Mouse (Mus musculus) forebrain, embryonic 11.5 days (tissue): ENCODE results near the gene Nf2. TPM values are rescaled to one million over a fixed set of nuclear protein-coding genes. Genes with fewer than 3 reads are reported as not detected.

Experiments
- ATAC-seq: fragments of 200-750 bp; cut with Nextera tagmentation; replicated peaks from 2 replicates; pipeline ENCODE4 v1.8.0; 2017; ENCODE audit warnings: moderate TSS enrichment; ENCODE audit not compliant: low FRiP score
- DNase-seq: peaks from one replicate; pipeline ENCODE4 v3.0.0-alpha.2; 2017; ENCODE audit warnings: low spot score
- H3K27ac ChIP-seq: fragments of 300-500 bp; sonication (generic); 2 replicates; pipeline ENCODE4 v1.5.1; 2014; ENCODE audit warnings: low read depth, low read length
- H3K27me3 ChIP-seq: fragments of 300-500 bp; sonication (generic); 2 replicates; pipeline ENCODE4 v1.6.1; 2014; ENCODE audit warnings: mild to moderate bottlenecking, low read length, mixed read lengths; ENCODE audit not compliant: control insufficient read depth, insufficient read depth
- H3K36me3 ChIP-seq: fragments of 300-500 bp; sonication (generic); 2 replicates; pipeline ENCODE4 v1.6.1; 2014; ENCODE audit warnings: mild to moderate bottlenecking, low read length, moderate library complexity, mixed read lengths; ENCODE audit not compliant: control insufficient read depth, insufficient read depth
- H3K4me1 ChIP-seq: fragments of 300-500 bp; sonication (generic); replicated peaks from 2 replicates; pipeline ENCODE4 v1.6.1; 2014; ENCODE audit warnings: low read length, mixed read lengths; ENCODE audit not compliant: control insufficient read depth, insufficient read depth
- H3K4me2 ChIP-seq: fragments of 300-500 bp; sonication (generic); 2 replicates; pipeline ENCODE4 v1.6.1; 2014; ENCODE audit warnings: low read depth, mild to moderate bottlenecking, low read length, moderate library complexity, mixed read lengths; ENCODE audit not compliant: severe bottlenecking
- H3K4me3 ChIP-seq: fragments of 300-500 bp; sonication (generic); 2 replicates; pipeline ENCODE4 v1.5.1; 2014; ENCODE audit warnings: low read depth, low read length
- H3K9ac ChIP-seq: fragments of 300-500 bp; sonication (generic); 2 replicates; pipeline ENCODE4 v1.6.1; 2014; ENCODE audit warnings: low read length
- H3K9me3 ChIP-seq: fragments of 300-500 bp; sonication (generic); 2 replicates; pipeline ENCODE4 v1.6.1; 2016; ENCODE audit warnings: low read length, mixed read lengths; ENCODE audit not compliant: control insufficient read depth
- WGBS: fragments of 180-500 bp; shearing (Covaris S2); extraction: QIAGEN DNeasy Blood & Tissue Kit; methylation state at CpG from one replicate; pipeline ENCODE4 v1.1.7; 2014; 5-methylcytosine and 5-hydroxymethylcytosine counted together
- polyA plus RNA-seq: library from polyadenylated mRNA; unstranded; fragments of >200 nt; fragmentation: Nextera tagmentation; extraction: Ambion mirVana; gene quantifications from 2 replicates; pipeline ENCODE4 v1.2.1, GENCODE M21; 2014

Nf2 gene
- polyA plus RNA-seq, 1 experiment from 2014 or later: 57.4 TPM

GRCm38 (mm10) chr11:4793006-4793405 is 56.3 kb downstream of the Nf2 start:
- ATAC-seq: no peak
- H3K27me3 ChIP-seq: no peaks in the 10 kb centered on the region
- DNase-seq: no peak
- peaks cover 10% of the 10 kb centered on the region; the same call in 1 of the 2 replicates for H3K4me1 ChIP-seq
- H3K4me2 ChIP-seq: no peak overlapping the region
- no peaks in the 10 kb centered on the region for H3K9me3 ChIP-seq
- H3K36me3 ChIP-seq: no peaks in the 10 kb centered on the region; the same call in 1 of the 2 replicates
- no peak overlapping the region for H3K4me3 ChIP-seq
- H3K27ac ChIP-seq: no peak overlapping the region
- WGBS: 11% methylated on average over 3 of the region's 3 CpGs
- H3K9ac ChIP-seq: no peak overlapping the region

GRCm38 (mm10) chr11:4791549-4791948 is 57.8 kb downstream of the Nf2 start:
- Histone ChIP-seq H3K4me2 (no peak overlapping the region), H3K4me3 (no peak overlapping the region), H3K9ac (no peak overlapping the region), H3K4me1 (peaks cover 10% of the 10 kb centered on the region; the same call in 1 of the 2 replicates), H3K36me3 (peaks cover 3% of the 10 kb centered on the region; the same call in 1 of the 2 replicates), H3K27me3 (no peaks in the 10 kb centered on the region), H3K9me3 (no peaks in the 10 kb centered on the region), H3K27ac (no peak overlapping the region)
- DNase-seq (peak; percentile 55), ATAC-seq (no peak)
- WGBS: 40% methylated on average over 6 of the region's 6 CpGs

GRCm38 (mm10) chr11:4789691-4790090 is 59.6 kb downstream of the Nf2 start:
- H3K4me1 ChIP-seq: peaks cover 10% of the 10 kb centered on the region; the same call in 1 of the 2 replicates
- WGBS: 94% methylated on average over 5 of the region's 5 CpGs
- no peak overlapping the region for H3K9ac ChIP-seq
- H3K36me3 ChIP-seq: peaks cover 3% of the 10 kb centered on the region; the same call in 1 of the 2 replicates
- no peak overlapping the region for H3K4me3 ChIP-seq
- ATAC-seq: no peak
- H3K9me3 ChIP-seq: no peaks in the 10 kb centered on the region
- no peak for DNase-seq
- no peaks in the 10 kb centered on the region for H3K27me3 ChIP-seq
- H3K4me2 ChIP-seq: no peak overlapping the region
- H3K27ac ChIP-seq: no peak overlapping the region

GRCm38 (mm10) chr11:4784629-4785142 is 64.7 kb downstream of the Nf2 start:
- ATAC-seq (no peak), DNase-seq (no peak)
- Histone ChIP-seq H3K27ac (no peak overlapping the region), H3K9me3 (no peaks in the 10 kb centered on the region), H3K9ac (no peak overlapping the region), H3K4me2 (no peak overlapping the region), H3K4me1 (no peaks in the 10 kb centered on the region), H3K27me3 (no peaks in the 10 kb centered on the region), H3K36me3 (peaks cover 3% of the 10 kb centered on the region; the same call in 1 of the 2 replicates), H3K4me3 (no peak overlapping the region)
- 87% methylated on average over 5 of the region's 5 CpGs for WGBS

- no peaks in the 10 kb centered on the region for H3K4me1 ChIP-seq
- no peaks in the 10 kb centered on the region for H3K27me3 ChIP-seq
- H3K4me3 ChIP-seq: no peak overlapping the region
- DNase-seq: no peak
- no peak overlapping the region for H3K9ac ChIP-seq
- no peaks in the 10 kb centered on the region for H3K9me3 ChIP-seq
- no peak for ATAC-seq
- WGBS: 91% methylated on average over 3 of the region's 3 CpGs
- H3K27ac ChIP-seq: no peak overlapping the region
- no peak overlapping the region for H3K4me2 ChIP-seq
- peaks cover 3% of the 10 kb centered on the region; the same call in 1 of the 2 replicates for H3K36me3 ChIP-seq
Observed at GRCm38 (mm10) chr11:4783116-4783515, 66.2 kb downstream of the Nf2 start.

GRCm38 (mm10) chr11:4780927-4781326 is 68.4 kb downstream of the Nf2 start:
- ATAC-seq (no peak), DNase-seq (no peak)
- Histone ChIP-seq H3K4me2 (no peak overlapping the region), H3K36me3 (no peaks in the 10 kb centered on the region; the same call in 1 of the 2 replicates), H3K9me3 (no peaks in the 10 kb centered on the region), H3K4me3 (no peak overlapping the region), H3K4me1 (no peaks in the 10 kb centered on the region), H3K27me3 (no peaks in the 10 kb centered on the region), H3K9ac (no peak overlapping the region), H3K27ac (no peak overlapping the region)
- 82% methylated on average over 3 of the region's 3 CpGs for WGBS

- WGBS: 33% methylated on average over 3 of the region's 3 CpGs
- DNase-seq (peak; percentile 81), ATAC-seq (no peak)
- Histone ChIP-seq H3K9ac (no peak overlapping the region), H3K4me3 (no peak overlapping the region), H3K36me3 (no peaks in the 10 kb centered on the region; the same call in 1 of the 2 replicates), H3K9me3 (no peaks in the 10 kb centered on the region), H3K27ac (no peak overlapping the region), H3K27me3 (no peaks in the 10 kb centered on the region), H3K4me1 (no peaks in the 10 kb centered on the region), H3K4me2 (no peak overlapping the region)
Observed at GRCm38 (mm10) chr11:4772925-4773324, 76.4 kb downstream of the Nf2 start.

GRCm38 (mm10) chr11:4771756-4772155 is 77.6 kb downstream of the Nf2 start:
- no peaks in the 10 kb centered on the region; the same call in 1 of the 2 replicates for H3K36me3 ChIP-seq
- no peak overlapping the region for H3K27ac ChIP-seq
- DNase-seq: no peak
- 54% methylated on average over 7 of the region's 7 CpGs for WGBS
- no peaks in the 10 kb centered on the region for H3K4me1 ChIP-seq
- no peak for ATAC-seq
- no peak overlapping the region for H3K4me2 ChIP-seq
- no peaks in the 10 kb centered on the region for H3K9me3 ChIP-seq
- H3K27me3 ChIP-seq: no peaks in the 10 kb centered on the region
- H3K4me3 ChIP-seq: no peak overlapping the region
- no peak overlapping the region for H3K9ac ChIP-seq

- no peak overlapping the region for H3K4me3 ChIP-seq
- H3K9me3 ChIP-seq: no peaks in the 10 kb centered on the region
- no peaks in the 10 kb centered on the region for H3K27me3 ChIP-seq
- H3K36me3 ChIP-seq: no peaks in the 10 kb centered on the region; the same call in 1 of the 2 replicates
- H3K27ac ChIP-seq: no peak overlapping the region
- DNase-seq (no peak), ATAC-seq (no peak)
- H3K4me2 ChIP-seq: no peak overlapping the region
- no peak overlapping the region for H3K9ac ChIP-seq
- H3K4me1 ChIP-seq: no peaks in the 10 kb centered on the region
- WGBS: 96% methylated on average over 6 of the region's 6 CpGs
Observed at GRCm38 (mm10) chr11:4769881-4770280, 79.5 kb downstream of the Nf2 start.
